Mouse (Mus musculus): ENCODE results near the gene Birc5.

GRCm38 (mm10) chr11:117860601-117861000, 11.6 kb downstream of the Birc5 start, which contains the start of gene Tmem235:
- no peak for TF ChIP-seq MYC (IDR thresholded peaks at IDR 0.05; ENCODE audit: low read depth, low read length)
- TF ChIP-seq CTCF (conservative IDR thresholded peaks at IDR 0.05 in 1 of 2, IDR thresholded peaks at IDR 0.05 in 1 of 2; ENCODE audit: low read depth in 2 of 2, low read length in 2 of 2): no peak
- no peak for TF ChIP-seq POLR2A (IDR thresholded peaks at IDR 0.05; ENCODE audit: low read depth, low read length)
- TF ChIP-seq ZKSCAN1 (IDR thresholded peaks at IDR 0.05; ENCODE audit: borderline replicate concordance, low read depth, low read length): no peak
- no peak for TF ChIP-seq PAX5 (IDR thresholded peaks at IDR 0.05; ENCODE audit: low read length)
- no peak for TF ChIP-seq POLR2AphosphoS2 (IDR thresholded peaks at IDR 0.05; ENCODE audit: low read depth, low read length)
- TF ChIP-seq TCF12 (IDR thresholded peaks at IDR 0.05; ENCODE audit: low read depth, low read length): no peak
- TF ChIP-seq EP300 (IDR thresholded peaks at IDR 0.05; ENCODE audit: low read length): no peak

Measured in CH12.LX (cell line).